Mouse (Mus musculus) common myeloid progenitor, adult 5-6 weeks (primary cell): ENCODE measurements at regions not wholly inside any gene's neighbourhood (a gene's known extent, or its start where the extent isn't known, plus 50 kb on each side); places are given as distances from the start of the nearest gene placed in this dataset.

Experiments
- ATAC-seq: replicated peaks from 2 replicates; pipeline ENCODE4 v1.8.0; 2016; ENCODE audit warnings: low read depth, mild to moderate bottlenecking, moderate TSS enrichment, inconsistent platforms; ENCODE audit not compliant: poor library complexity, severe bottlenecking

DNA sequence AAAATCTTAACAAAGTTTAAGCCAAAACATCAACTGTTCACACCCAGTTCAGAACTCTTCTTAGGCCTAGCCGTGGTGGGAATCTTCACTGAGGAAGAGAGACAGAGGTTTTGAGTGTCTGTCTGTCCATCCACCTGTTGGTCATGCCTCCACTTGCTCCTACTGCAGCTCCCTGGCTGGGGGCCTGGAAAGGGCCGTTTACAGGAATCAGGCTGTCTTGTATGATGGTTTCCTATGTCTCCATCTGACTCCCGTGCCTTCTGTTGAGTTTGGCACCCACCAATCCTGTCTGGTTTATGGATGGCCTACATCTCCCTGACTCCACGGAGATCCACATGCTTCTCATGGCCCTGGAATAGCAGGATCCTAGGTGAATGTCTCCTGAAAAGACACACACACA, 166.1 kb downstream of the Fam43a start:
- ATAC-seq: no peak

- no peak for ATAC-seq
Observed at GRCm38 (mm10) chr16:30769007-30769442, 169.5 kb downstream of the Fam43a start.

DNA sequence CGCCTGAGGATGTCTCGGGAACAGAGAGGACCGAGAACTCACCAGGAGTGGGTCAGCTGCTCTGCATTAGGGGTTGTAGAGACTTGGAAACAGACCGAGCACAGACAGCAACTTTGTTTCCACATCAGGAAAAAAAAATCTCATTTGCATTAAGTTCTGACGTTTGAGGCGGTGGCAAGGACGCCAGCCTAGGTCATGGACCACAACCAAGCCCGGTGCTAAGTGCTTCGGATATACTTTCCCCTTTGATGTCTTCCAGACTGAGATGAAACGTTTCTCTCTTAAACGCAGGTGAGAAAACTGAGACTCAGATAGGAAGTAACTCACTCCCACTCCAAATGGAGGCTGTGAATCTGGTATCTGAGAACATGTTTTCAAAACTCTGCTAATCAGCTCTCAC, 169.9 kb downstream of the Fam43a start:
- no peak for ATAC-seq

DNA sequence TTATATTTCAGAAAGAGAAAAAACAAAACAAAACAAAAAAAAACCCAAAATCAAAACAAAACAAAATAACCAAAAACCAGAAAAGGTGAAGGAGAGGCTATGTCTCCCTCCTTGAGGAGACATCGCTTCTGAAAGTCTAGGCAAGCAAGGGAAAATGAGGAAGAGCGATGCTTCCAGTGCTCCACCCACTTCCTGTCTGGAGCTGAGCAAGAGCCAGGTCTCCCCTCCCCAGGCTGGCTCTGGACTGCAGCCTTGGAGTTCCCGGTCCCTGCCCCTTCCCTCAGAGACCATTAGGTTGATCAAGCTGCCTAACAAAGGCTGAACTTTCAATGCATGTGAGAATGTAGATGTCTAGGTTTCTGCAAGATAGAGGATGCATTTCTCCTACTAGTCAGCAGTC, 173.3 kb downstream of the Fam43a start:
- peak; percentile 33; the same call in 1 of the 2 replicates for ATAC-seq

GRCm38 (mm10) chr16:30774951-30775661, 175.6 kb downstream of the Fam43a start:
- ATAC-seq: no peak

DNA sequence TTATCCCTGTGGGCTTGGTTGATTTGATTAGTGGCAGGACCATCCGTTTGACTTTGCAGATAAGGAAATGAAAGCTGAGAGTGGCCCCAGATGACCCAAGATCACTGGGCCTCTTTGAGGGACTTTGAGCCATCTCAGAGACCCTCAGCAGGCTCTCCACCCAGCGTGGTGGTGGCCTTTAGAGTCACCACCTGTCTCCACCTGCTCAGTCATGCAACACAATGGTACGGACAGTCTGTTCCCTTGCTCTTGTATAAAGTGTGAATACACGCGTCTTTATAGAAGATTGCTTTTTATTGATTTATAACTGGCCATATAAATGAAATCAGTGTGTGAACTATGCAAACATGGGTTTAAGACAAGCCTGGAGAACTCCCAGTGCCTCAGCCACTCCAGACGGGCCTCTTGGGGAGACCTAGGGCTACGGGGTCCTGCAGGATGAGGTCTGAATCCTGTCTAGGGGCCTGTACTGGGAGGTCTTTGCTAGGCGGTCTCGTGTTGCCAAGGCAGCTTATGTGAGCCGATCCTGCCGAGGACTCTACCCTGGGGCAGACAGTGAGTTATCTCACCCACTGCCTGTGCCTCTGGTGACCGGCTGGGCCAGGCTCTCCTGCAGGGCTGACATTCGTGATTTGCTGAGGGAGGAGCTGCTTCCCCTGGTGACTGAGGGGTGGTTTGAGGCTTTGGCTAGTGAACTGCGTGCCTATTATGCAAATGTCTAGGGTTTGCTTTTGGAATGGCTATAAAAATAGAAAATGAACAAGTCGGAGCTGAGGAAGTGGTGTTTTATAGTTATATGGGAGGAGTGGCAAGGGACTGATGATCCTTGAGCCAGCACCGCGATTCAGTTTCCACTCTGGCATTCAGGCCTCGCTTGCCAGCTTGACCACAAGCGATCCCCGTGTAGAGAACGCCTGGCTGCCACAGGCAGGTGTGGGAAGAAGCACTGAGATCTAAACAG, 176.5 kb downstream of the Fam43a start:
- ATAC-seq: peak; percentile 88

DNA sequence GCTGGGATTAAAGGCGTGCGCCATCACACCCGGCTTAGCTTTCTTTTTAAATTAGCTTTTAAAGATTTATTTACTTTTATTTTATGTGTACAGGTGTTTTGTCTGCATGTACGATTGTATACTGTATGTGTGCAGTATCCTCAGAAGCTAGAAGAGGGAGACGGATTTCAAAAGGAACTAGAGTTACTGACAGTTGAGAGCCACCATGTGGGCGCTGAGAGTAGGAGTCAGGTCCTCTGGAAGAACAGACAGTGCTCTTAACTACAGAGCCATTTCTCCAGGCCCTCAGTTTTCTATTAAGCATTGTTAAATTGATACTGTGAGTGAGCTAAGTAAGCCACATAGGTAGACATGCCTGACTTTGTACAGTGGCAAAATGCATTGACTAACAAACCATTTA, 177.9 kb downstream of the Fam43a start:
- no peak for ATAC-seq

GRCm38 (mm10) chr16:30778078-30778477, 178.6 kb downstream of the Fam43a start:
- ATAC-seq: no peak

- no peak for ATAC-seq
Observed at GRCm38 (mm10) chr16:30778945-30779344, 179.4 kb downstream of the Fam43a start.

- no peak for ATAC-seq
Observed at GRCm38 (mm10) chr16:30784261-30784660, 184.7 kb downstream of the Fam43a start.

GRCm38 (mm10) chr16:30784949-30785348, 185.4 kb downstream of the Fam43a start:
- ATAC-seq: no peak

GRCm38 (mm10) chr16:30786060-30786459, 186.5 kb downstream of the Fam43a start:
- no peak for ATAC-seq

GRCm38 (mm10) chr16:30787351-30787750, 187.8 kb downstream of the Fam43a start:
- no peak for ATAC-seq

- peak; percentile 70 for ATAC-seq
Observed at GRCm38 (mm10) chr16:30788321-30788781, 188.8 kb downstream of the Fam43a start.

- peak; percentile 45 for ATAC-seq
Observed at GRCm38 (mm10) chr16:30788944-30789781, 189.6 kb downstream of the Fam43a start.

- peak; percentile 53 for ATAC-seq
Observed at GRCm38 (mm10) chr16:30790036-30790435, 190.5 kb downstream of the Fam43a start.

DNA sequence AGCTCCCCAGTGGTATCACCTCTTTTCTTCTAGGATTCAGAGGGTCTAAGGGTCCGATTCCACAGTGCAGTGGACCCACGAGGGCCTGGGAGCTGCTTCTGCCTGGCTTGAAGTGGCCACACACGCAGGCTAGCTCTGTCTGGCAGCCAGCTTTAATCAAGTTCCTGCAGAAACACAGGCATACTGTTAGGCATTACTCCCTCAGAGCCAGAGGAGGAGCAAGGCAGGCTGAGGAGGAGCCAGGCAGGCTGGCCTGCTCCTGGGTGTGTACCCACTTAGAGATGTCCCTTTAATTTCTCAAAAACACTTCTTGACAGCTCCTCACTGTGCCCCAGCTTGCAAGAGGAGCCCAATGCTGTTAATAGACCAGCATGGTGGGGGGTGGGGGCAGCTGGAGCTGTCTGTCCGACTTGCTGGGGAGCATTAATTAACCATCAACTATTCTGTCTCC, 191.1 kb downstream of the Fam43a start:
- ATAC-seq: no peak

- ATAC-seq: no peak
Observed at GRCm38 (mm10) chr16:30791048-30791855, 191.7 kb downstream of the Fam43a start.

GRCm38 (mm10) chr16:30792738-30793377, 193.3 kb downstream of the Fam43a start:
- ATAC-seq: no peak
